Mouse (Mus musculus) adrenal gland, postnatal 36 days (tissue): ENCODE data around the gene Rnpc3. TPM values are rescaled to one million over a fixed set of nuclear protein-coding genes. Genes with fewer than 3 reads are reported as not detected.
A peak's percentile ranks its signal among the peaks of the same experiment; 100 is the strongest.
"Not testable (repeated sequence)": the region's sequence is repeated elsewhere in the genome, so short reads cannot be mapped to it uniquely, and the experiment has no call there.

ENCODE experiments used
- DNase-seq, 2 experiments: peaks; one replicate each; pipeline ENCODE4 v3.0.0; 2021; ENCODE audit warnings: mixed read lengths in 1 of 2
- long read RNA-seq, 2 experiments: library from polyadenylated mRNA; stranded (forward); transcript quantifications; one replicate each; pipeline ENCODE4 v2.0.0; 2021; ENCODE audit warnings: borderline sequencing depth in 2 of 2
- total RNA-seq, 2 experiments: library from RNA; stranded (reverse); gene quantifications; 2 replicates each; pipeline ENCODE4 v1.2.3; 2021

Rnpc3 gene
- total RNA-seq, result 10 to 100 TPM; 20.6 to 22.8 TPM
- long read RNA-seq, experiment 1, transcript Rnpc3-203 (15 exons, 1,839 nt), result major isoform, 8 of 14 reads
- long read RNA-seq, experiment 1, partial matches to known transcripts, result 0 of 14 reads
- long read RNA-seq, experiment 1, other reads (novel, unspliced or antisense), result 4 of 14 reads
- long read RNA-seq, experiment 2, partial matches to known transcripts, result 0 of 1 reads
- long read RNA-seq, experiment 2, other reads (novel, unspliced or antisense), result 0 of 1 reads

- DNase-seq, result peak; percentile 96 to 97
Measured at GRCm38 (mm10) chr3:113629606-113630359, at the start of gene Rnpc3. Gene Rnpc3 (minus strand): TSS chr3:113630149.

DNA sequence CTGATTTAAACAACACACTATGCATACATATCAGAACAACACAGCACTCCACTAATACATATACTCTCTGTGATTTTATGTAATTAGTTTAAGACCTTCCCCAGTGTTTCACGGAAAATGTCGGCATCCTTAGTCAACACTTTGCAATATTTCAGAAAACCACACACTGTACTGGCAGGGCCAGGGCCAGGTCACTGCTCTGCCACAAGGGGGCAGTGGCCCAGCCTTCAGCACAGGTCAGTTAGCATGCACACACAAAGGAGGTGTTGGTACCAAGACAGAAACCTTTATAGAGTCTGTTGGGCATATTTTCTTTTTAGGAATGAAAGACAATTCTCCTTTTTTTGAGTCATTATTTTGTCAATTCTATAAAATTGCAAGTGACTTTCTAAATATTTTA is 27.0 kb upstream of the Rnpc3 start:
- DNase-seq, result peak; percentile 36 to 47

DNA sequence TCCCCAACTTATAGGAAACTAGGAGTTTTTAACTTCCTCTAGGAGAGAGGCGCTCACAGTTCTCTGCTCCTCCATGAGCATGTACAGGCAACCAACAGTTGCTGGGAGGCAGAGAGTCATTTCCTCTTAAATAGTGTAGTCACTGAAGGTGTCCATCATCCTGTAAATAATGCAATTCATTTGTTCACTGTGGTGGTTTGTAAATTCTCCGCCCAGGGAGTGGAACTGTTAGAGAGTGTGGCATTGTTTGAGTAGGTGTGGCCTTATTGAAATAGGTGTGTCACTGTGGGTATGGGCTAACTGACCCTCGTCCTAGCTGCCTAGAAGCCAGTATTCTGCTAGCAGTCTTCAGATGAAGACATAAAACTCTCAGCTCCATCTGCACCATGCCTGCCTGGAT is 24.4 kb upstream of the Rnpc3 start:
- DNase-seq, result no peak

GRCm38 (mm10) chr3:113651386-113651785 is 21.4 kb upstream of the Rnpc3 start:
- not testable (repeated sequence) for DNase-seq

- DNase-seq, result no peak
Measured at GRCm38 (mm10) chr3:113639545-113639944, 9.6 kb upstream of the Rnpc3 start.

DNA sequence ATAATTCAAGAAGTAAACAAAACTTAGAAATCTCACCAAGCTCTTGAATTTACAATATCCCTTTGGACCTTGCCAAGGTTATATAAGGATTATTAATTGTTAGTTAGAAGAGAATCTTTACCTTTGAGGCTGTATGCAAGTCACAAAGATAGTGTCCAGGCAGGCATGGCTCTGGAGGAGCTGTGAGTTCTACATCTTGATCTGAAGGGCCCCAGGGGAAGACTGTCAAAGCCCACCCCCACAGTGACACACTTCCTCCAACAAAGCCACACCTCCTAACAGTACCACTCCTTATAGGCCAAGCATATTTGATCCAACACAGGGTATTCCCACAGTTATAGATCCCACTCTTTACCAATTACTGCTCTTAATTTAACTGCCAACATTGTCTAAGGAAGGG is 4.3 kb upstream of the Rnpc3 start:
- no peak for DNase-seq

DNA sequence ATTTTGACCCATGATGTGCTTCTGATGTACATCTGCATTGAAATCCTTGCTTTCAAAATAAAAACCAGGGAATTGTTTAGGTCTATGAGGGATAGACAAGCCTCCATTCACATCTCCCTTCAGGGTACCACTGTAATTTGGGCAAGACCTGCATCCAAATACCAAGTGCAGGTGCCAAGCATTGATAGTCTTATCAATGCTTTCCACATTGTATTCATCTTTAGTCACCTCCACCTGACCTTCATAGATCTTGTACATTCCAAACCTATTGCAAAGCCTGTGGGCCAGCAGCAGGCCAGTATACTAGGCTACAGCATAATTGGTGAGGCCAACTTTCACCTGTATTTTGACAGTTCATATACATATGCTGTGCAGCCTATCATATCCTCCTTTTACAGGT is 1.7 kb upstream of the Rnpc3 start:
- no peak for DNase-seq

DNA sequence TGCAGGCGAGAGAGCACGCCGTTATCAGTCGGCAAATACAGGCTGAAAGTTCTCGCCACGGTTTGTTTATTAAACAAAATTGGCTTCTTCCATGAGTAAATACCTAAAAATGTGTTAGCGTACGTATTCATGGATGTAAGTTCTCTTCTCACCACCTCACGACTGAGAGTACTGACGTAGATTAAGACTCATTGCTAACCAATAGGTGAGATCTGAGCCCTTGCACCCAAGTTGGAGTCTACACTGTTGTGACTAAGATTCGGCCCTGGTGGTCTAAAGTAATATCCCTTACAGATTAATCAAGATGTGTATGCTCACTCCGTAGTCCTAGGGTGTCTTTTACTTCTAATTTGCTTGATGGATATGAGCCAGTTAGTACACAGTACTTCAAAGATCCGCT is 615 bp upstream of the Rnpc3 start:
- no peak for DNase-seq

DNA sequence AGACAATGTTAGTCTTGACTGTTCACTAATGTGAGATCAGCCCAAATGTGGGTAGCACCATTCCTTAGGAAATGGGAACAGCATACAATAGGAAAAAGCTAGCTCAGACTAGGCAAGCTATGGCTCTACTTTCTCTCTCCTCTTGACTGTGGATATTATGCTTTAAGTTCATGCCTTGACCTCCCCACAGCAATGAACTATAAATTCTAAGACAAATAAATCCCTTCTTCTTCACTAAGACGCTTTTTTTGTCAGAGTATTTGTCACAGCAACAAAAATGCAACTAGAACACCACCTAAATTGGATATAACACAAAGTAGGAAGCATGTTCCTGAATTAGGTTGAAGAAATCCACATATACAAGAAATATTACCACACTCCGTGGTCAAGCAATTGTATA is 23.4 kb downstream of the Rnpc3 start, which contains the start of gene Amy1:
TSS of gene Amy1 (minus strand) at position 101 of the 400 bp plus-strand sequence.
- DNase-seq, result no peak

- DNase-seq, result no peak
Measured at GRCm38 (mm10) chr3:113590844-113591243, 39.1 kb downstream of the Rnpc3 start.

DNA sequence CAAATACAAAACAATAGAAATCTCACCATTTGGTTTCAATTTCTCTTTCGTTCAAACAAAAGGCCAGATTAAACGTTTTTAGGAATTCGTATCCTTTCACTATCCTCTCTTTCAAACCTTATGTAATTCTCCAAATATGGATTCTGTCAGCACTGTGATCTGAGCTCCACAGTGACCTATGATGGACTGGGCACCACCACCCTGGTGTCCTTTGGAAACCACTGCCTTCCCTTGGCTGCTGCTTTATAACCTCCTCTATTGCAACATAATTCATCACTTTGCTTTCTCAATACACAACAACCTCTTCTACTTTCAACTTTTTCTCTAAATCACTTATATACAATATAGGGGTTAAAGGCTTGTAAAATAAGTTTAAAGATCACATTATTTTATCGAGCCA is 55.4 kb downstream of the Rnpc3 start:
- DNase-seq, result peak; percentile 25 to 43

DNA sequence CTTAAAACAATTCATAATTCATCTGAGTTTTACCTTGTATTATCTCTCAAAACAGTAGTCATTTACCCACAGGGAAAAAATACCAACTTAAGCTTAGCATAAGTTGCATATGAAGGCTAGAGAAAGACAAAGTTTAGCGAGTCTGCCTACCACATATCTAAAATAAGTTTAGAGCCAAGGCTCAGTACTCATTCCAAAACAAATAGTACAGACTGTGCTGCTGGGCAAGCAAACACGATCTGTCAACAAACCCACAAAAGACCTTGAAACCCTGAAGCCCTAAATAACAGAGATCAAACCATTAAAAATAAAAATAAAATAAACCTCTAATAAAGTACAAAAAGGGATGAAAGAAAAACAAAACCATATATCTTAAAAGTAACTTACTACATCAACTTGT is 55.8 kb downstream of the Rnpc3 start:
- peak in 1 of 2 experiments; percentile 8 for DNase-seq

DNA sequence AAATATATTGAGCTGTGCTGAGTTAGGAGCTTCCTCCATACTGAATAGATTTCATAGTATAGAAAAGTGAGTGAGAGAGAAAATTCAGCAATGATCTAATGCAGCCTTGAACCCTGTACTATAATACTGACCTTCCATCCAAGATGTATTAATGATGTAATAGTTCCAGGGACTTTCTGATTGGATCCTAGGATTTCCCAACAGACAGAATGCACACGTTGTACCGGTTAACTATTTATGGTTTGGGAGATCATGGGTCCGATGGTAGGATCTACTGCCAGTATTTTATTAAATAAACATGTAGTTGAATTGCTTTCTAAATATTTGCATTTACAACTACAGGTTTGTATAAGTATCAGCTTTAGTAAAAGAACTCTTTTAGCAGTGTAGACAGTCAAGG is 57.8 kb downstream of the Rnpc3 start:
- no peak for DNase-seq

Other genes starting within 250 kb of the Rnpc3 start
- not detected for gene Amy2a1, start 97.7 kb downstream of the Rnpc3 start, total RNA-seq
- 10 to 100 TPM; 48.0 to 76.2 TPM for gene Amy1, start 23.4 kb downstream of the Rnpc3 start, total RNA-seq